Mouse (Mus musculus) liver, embryonic 13.5 days (tissue): ENCODE data around the gene Grrp1. TPM values are rescaled to one million over a fixed set of nuclear protein-coding genes. Genes with fewer than 3 reads are reported as not detected.
"Not testable (repeated sequence)": the region's sequence is repeated elsewhere in the genome, so short reads cannot be mapped to it uniquely, and the experiment has no call there.

Source experiments
- ATAC-seq: fragments of 200-750 bp; cut with Nextera tagmentation; 2 replicates; pipeline ENCODE4 v1.8.0; 2017; ENCODE audit warnings: low read depth, mild to moderate bottlenecking, moderate number of reproducible peaks, moderate library complexity
- DNase-seq: peaks from one replicate; pipeline ENCODE4 v3.0.0; 2022
- H3K27ac ChIP-seq: fragments of 300-500 bp; sonication (generic); 2 replicates; pipeline ENCODE4 v1.5.1; 2015; ENCODE audit warnings: moderate library complexity, mild to moderate bottlenecking, inconsistent platforms
- H3K27me3 ChIP-seq: fragments of 300-500 bp; sonication (generic); 2 replicates; pipeline ENCODE4 v1.6.1; 2015; ENCODE audit warnings: mild to moderate bottlenecking, inconsistent platforms
- H3K36me3 ChIP-seq: fragments of 300-500 bp; sonication (generic); 2 replicates; pipeline ENCODE4 v1.6.1; 2015; ENCODE audit warnings: mild to moderate bottlenecking, inconsistent platforms
- H3K4me1 ChIP-seq: fragments of 300-500 bp; sonication (generic); replicated peaks from 2 replicates; pipeline ENCODE4 v1.6.1; 2015; ENCODE audit warnings: inconsistent platforms
- H3K4me2 ChIP-seq: fragments of 300-500 bp; sonication (generic); 2 replicates; pipeline ENCODE4 v1.6.1; 2015; ENCODE audit warnings: inconsistent platforms, mild to moderate bottlenecking, moderate library complexity
- H3K4me3 ChIP-seq: fragments of 300-500 bp; sonication (generic); replicated peaks from 2 replicates; pipeline ENCODE4 v1.5.1; 2015; ENCODE audit warnings: mild to moderate bottlenecking, inconsistent platforms
- H3K9ac ChIP-seq: fragments of 300-500 bp; sonication (generic); 2 replicates; pipeline ENCODE4 v1.6.1; 2015; ENCODE audit warnings: mild to moderate bottlenecking, inconsistent platforms
- H3K9me3 ChIP-seq: fragments of 300-500 bp; sonication (generic); replicated peaks from 2 replicates; pipeline ENCODE4 v1.6.1; 2016; ENCODE audit warnings: inconsistent platforms
- WGBS: fragments of 180-500 bp; shearing (Covaris S2); methylation state at CpG from one replicate; pipeline ENCODE4 v1.1.7; 2015; ENCODE audit not compliant: insufficient replicate concordance; 5-methylcytosine and 5-hydroxymethylcytosine counted together
- polyA plus RNA-seq: library from polyadenylated mRNA; unstranded; fragments of >200 nt; fragmentation: Nextera tagmentation; extraction: Ambion mirVana; gene quantifications from 2 replicates; pipeline ENCODE4 v1.2.1, GENCODE M21; 2015

Grrp1 gene
- polyA plus RNA-seq = 0.61 and 0.83 TPM in 2 replicates

DNA sequence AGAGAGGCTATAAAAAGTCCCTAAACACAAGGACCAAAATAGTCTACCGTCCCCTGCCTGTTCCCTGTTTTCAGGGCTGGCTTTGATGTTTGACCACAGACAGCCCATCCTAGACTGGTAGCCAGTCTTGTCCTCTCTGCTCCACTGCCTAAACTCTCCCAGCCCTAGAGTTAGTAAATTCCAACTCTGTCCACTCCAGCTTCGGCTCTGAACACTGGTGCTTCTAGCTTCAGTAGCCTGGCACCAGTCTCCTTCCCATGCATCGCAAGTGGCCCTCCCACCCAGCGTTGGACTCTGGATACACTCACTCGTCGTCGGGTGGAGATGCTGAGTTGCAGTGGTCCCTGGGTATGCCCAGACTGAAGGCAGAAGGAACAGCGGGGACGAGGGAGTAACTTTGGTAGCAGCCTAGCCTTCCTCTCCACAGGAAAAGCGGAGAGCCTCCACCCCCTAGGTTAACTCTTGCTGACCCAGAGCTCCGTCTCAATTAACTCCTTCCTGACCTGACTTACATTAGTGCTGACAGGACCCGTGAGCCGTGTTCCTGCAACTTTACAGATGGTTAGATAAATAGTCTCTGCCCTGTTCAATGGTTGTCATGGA, at the start of gene Grrp1:
TSS of gene Grrp1 (minus strand) at position 385 of the 603 bp plus-strand sequence.
- Histone ChIP-seq H3K4me2 (peak within 1 kb of the TSS; percentile 68), H3K27me3 (peaks cover 85% of the 10 kb centered on the region), H3K36me3 (no peaks in the 10 kb centered on the region), H3K9me3 (no peaks in the 10 kb centered on the region), H3K27ac (no peak within 1 kb of the TSS; the same call in 1 of the 2 replicates), H3K9ac (no peak within 1 kb of the TSS; the same call in 1 of the 2 replicates), H3K4me1 (peaks cover 83% of the 10 kb centered on the region), H3K4me3 (peak within 1 kb of the TSS; percentile 52)
- no peak for ATAC-seq
- 5% methylated on average over 13 of the region's 13 CpGs for WGBS
- DNase-seq = no peak

DNA sequence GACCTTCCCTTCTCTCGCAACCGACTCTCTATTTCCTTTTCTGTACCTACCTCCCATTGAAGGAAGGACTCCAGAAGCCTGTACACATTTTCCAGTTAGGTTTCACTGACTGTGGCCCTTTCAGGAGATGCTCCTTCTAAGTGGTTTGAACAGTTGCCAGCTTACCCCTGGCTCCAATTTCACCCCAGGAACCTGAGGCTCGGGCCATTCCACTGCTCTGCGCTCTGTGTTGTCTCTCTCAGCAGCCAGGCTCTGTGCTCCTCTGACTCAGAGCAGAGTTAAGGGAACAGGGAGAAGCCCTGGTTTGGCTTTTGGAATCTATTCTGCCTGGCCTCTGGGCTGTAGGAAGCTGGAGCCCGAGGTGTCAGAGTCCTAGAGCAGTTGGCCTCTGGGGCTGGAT, 48.2 kb upstream of the Grrp1 start:
- WGBS = 72% methylated on average over 5 of the region's 5 CpGs
- no peak overlapping the region for H3K4me2 ChIP-seq
- H3K9ac ChIP-seq = no peak overlapping the region
- no peaks in the 10 kb centered on the region for H3K9me3 ChIP-seq
- H3K36me3 ChIP-seq = no peaks in the 10 kb centered on the region
- no peak for DNase-seq
- H3K4me1 ChIP-seq = peaks cover 5% of the 10 kb centered on the region
- ATAC-seq = no peak
- H3K27me3 ChIP-seq = no peaks in the 10 kb centered on the region
- no peak overlapping the region for H3K4me3 ChIP-seq
- no peak overlapping the region for H3K27ac ChIP-seq

DNA sequence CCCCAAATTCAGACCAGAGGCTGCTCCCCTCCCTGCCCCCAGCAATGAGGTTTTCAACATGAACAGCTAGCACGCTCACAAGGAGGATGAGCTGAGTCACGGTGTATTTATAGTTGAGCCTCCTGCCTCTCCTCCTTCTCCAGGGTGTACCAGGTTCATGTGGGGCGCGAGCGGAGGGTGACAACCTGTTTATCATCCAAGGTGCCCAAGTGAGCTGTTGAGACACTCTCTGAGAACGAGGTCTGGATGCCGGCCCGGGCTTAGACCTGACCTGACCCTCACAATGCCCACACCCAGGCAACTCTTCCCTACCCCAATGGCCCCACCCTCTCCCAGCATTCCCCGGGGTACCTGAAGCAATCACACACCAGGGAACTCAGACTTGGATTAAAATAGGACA, 46.4 kb upstream of the Grrp1 start:
- H3K4me2 ChIP-seq = no peak overlapping the region
- no peak overlapping the region for H3K27ac ChIP-seq
- H3K9me3 ChIP-seq = no peaks in the 10 kb centered on the region; the same call in 1 of the 2 replicates
- ATAC-seq = no peak
- DNase-seq = no peak
- WGBS = 54% methylated on average over 9 of the region's 9 CpGs
- no peak overlapping the region for H3K9ac ChIP-seq
- H3K27me3 ChIP-seq = no peaks in the 10 kb centered on the region
- H3K4me3 ChIP-seq = no peak overlapping the region
- no peaks in the 10 kb centered on the region for H3K4me1 ChIP-seq
- H3K36me3 ChIP-seq = no peaks in the 10 kb centered on the region

DNA sequence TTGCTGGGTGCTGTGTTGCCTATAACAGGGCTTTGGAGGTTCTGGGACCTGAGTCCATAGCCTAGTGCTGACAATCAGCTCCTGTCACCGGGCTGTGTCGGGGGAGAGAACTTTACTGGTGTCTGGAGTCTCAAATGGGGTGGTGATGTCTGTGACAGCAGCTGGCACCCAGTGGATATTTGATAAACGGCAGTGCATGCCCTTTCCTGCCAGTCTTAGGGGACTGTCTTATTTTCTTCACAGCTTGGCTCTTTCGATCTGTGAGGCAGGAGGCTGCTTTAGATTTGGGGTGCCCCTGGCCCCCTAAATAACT, 45.5 kb upstream of the Grrp1 start:
- Histone ChIP-seq H3K4me3 (no peak overlapping the region), H3K4me2 (no peak overlapping the region), H3K9ac (no peak overlapping the region), H3K4me1 (no peaks in the 10 kb centered on the region), H3K27me3 (no peaks in the 10 kb centered on the region), H3K36me3 (no peaks in the 10 kb centered on the region), H3K9me3 (no peaks in the 10 kb centered on the region; the same call in 1 of the 2 replicates), H3K27ac (no peak overlapping the region)
- DNase-seq (no peak), ATAC-seq (no peak)
- WGBS = 42% methylated on average over 4 of the region's 4 CpGs

DNA sequence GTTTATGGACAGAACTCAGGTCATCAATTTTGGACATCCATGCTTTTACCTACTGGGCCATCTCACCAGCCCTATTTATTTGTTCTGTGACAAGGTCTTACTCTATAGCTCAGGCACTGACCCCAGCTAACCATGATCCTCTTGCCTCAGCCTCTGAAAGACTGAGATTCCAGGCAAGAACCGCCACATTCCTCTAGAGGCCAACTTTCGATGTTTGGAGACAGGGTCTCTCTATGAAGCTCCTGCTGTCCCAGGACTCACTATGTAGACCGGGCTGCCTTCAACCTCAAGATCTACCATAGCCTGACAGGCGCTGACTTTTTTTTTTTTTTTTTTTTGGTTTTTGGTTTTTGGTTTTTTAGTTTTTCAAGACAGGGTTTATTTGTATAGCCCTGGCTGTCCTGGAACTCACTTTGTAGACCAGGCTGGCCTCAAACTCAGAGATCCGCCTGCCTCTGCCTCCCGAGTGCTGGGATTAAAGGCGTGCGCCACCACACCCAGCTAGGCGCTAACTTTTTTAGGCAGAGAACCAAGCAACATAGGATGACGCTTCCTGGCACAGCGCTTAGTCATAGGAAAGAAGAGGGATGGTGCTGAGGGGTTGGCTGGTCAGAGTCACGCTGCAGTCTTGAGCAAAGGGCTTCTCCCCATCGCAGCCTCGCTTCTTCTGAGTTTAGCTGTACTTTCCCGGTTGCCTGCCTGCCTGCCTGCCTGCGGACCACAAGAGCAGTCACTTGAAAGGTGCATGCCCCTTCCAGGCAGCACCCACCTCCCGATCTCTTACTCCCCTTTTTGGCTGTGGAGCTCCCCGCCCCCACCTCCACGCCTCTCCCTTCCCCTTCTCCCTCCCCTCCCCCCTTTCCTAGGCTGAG, 45.0 kb upstream of the Grrp1 start:
- Histone ChIP-seq H3K4me1 (no peaks in the 10 kb centered on the region), H3K27me3 (peaks cover 3% of the 10 kb centered on the region), H3K9me3 (no peaks in the 10 kb centered on the region; the same call in 1 of the 2 replicates), H3K4me3 (no peak overlapping the region), H3K27ac (no peak overlapping the region), H3K4me2 (no peak overlapping the region), H3K9ac (no peak overlapping the region), H3K36me3 (no peaks in the 10 kb centered on the region)
- DNase-seq (no peak), ATAC-seq (no peak)
- 59% methylated on average over 19 of the region's 19 CpGs for WGBS

DNA sequence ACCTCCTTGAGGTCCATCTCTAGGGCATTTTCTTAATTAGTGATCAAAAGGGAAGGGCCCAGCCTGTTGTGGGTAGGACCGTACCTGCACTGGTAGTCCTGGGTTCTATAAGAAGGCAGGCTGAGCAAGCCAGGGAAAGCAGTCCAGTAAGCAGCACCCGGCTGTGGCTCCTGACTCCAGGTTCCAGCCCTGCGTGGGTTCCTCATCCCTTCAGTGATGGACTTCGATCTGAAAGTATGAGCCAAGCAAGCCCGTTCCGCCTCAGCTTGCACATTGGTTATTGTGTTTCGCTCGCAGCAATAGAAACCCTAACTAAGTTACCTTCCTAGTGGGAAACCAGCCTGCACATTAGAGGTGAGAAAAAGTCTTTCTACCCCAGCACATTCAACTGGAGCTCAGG, 43.5 kb upstream of the Grrp1 start:
- Histone ChIP-seq H3K9me3 (no peaks in the 10 kb centered on the region; the same call in 1 of the 2 replicates), H3K4me2 (no peak overlapping the region), H3K4me1 (no peaks in the 10 kb centered on the region), H3K9ac (no peak overlapping the region), H3K36me3 (no peaks in the 10 kb centered on the region), H3K27ac (no peak overlapping the region), H3K4me3 (no peak overlapping the region), H3K27me3 (peaks cover 18% of the 10 kb centered on the region)
- ATAC-seq = no peak
- DNase-seq = no peak
- WGBS = 83% methylated on average over 8 of the region's 8 CpGs

DNA sequence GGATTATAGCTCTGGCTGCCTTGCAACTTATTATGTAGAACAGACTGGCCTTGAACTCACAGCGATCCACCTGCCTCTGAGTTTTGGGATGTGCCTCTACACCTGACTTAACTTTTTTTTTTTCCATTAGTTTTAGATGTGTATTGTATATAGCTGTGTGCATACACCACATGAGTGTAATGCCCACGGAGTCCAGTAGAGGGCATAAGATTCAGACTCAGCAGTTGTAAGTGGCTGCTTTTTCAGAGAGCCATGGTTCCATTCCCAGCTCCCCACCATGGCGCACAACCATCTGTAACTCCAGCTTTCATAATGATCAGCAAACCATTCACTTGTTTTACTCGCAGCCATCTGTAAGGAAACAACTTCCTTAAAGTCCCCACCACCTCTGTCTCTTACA, 42.6 kb upstream of the Grrp1 start:
- H3K27ac ChIP-seq = no peak overlapping the region
- WGBS = 76% methylated on average over 4 of the region's 4 CpGs

DNA sequence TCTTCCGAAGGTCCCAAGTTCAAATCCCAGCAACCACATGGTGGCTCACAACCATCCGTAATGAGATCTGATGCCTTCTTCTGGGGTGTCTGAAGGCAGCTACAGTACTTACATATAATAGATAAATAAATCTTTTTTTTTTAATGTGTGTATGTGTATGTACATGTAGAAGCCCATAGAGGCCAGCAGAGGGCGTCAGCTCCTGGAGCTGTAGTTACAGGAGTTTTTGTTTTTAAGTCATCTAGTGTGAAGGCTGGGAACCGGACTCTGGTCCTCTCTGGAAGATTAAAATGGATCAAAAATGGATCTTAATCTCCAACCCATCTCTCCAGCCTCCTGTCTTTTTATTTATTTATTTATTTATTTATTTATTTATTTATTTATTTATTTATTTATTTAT, 42.2 kb upstream of the Grrp1 start:
- not testable (repeated sequence) for H3K27ac ChIP-seq, H3K9me3 ChIP-seq, H3K9ac ChIP-seq, ATAC-seq, H3K4me2 ChIP-seq, H3K4me1 ChIP-seq, H3K4me3 ChIP-seq, DNase-seq, H3K36me3 ChIP-seq
- H3K27me3 ChIP-seq = peaks cover 18% of the 10 kb centered on the region
- WGBS = 75% methylated on average over 4 of the region's 4 CpGs

More for the DNA sequence above, 42.6 kb upstream of the Grrp1 start:
- Histone ChIP-seq H3K9me3 (no peaks in the 10 kb centered on the region; the same call in 1 of the 2 replicates), H3K36me3 (no peaks in the 10 kb centered on the region), H3K4me1 (no peaks in the 10 kb centered on the region), H3K9ac (no peak overlapping the region), H3K4me3 (no peak overlapping the region), H3K4me2 (no peak overlapping the region), H3K27me3 (peaks cover 18% of the 10 kb centered on the region)
- no peak for DNase-seq
- no peak for ATAC-seq

DNA sequence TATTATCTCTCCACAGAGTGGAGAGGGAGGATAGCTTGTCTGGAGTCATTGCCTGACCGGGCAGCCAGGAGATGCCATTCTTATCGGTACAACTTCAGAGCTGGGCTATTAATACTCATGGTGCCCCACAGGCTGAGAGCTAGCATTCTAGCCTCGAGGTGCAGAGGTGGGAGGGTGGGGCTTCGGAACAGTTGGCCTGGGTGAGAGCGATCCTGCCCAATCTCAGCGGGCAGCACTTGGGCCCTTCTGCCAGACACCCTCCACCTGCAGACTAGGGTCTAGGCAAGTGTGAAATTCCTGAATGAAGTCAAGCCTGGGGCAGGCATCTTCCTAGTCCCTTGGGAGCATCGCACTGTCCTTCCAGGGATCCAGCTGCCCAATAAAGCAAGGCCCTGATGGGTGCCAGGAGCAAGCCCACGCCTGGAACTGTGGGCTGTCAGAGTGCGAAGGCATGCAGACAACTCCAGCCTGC, 39.8 kb upstream of the Grrp1 start:
- DNase-seq (no peak), ATAC-seq (no peak)
- Histone ChIP-seq H3K4me1 (peaks cover 9% of the 10 kb centered on the region), H3K27me3 (peaks cover 18% of the 10 kb centered on the region), H3K4me3 (no peak overlapping the region), H3K27ac (no peak overlapping the region), H3K9ac (no peak overlapping the region), H3K36me3 (no peaks in the 10 kb centered on the region), H3K9me3 (no peaks in the 10 kb centered on the region; the same call in 1 of the 2 replicates), H3K4me2 (no peak overlapping the region)
- 37% methylated on average over 9 of the region's 9 CpGs for WGBS

DNA sequence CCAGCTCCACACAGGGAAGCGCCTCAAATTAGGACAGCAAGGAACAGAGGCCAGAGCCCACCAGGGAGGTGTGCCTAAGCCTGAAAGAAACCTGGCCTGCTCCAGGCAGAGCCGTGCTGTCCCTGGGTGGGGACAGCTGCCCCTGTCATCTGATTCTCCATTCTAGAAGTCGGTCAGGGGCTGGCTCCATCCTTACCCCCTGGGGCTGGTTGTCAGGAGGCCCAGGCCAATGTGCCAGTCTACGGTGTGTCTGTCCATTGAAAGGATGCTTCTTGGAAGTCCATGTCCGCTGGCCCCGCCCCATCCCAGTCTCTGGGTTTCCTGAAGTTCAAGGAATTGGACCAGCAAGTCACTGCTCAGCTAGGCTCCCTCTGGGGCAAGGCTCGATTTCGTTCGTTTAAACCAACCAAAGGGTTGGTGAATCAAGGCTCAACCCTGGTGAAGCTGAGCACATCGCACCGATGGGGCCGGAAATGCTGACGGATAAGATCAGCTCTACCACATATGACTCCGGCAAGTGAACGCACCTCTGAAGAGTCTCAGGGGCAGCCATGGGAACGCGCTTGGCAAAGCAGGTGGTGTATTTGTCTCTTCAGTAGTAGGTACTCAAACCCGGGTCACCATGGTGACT, 39.3 kb upstream of the Grrp1 start:
- DNase-seq = no peak
- H3K27ac ChIP-seq = no peak overlapping the region
- WGBS = 57% methylated on average over 18 of the region's 18 CpGs

DNA sequence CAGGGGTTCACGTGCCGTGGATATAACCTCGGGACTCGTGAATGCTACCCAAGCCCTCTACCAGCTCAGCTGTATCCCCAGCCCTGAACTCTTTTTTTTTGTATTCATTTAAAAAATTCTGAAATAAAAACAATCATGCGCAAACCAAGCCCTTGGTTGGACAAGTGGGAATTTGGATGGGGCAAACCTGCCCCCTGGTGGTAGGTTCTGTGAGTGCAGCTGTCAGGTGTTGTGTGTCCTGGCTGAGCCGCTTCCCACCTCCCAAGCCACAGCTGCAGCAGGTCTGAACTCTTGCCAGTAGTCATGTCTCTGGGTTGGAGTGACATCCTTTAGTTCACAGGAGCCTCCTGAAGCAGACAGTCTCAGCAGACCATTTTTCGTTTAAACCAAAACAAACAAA, 38.2 kb upstream of the Grrp1 start:
- no peak for ATAC-seq
- WGBS = 22% methylated on average over 7 of the region's 7 CpGs

More for the DNA sequence above, 39.3 kb upstream of the Grrp1 start:
- Histone ChIP-seq H3K4me1 (peaks cover 14% of the 10 kb centered on the region), H3K36me3 (no peaks in the 10 kb centered on the region), H3K9me3 (no peaks in the 10 kb centered on the region; the same call in 1 of the 2 replicates), H3K4me3 (no peak overlapping the region), H3K9ac (no peak overlapping the region), H3K27me3 (peaks cover 18% of the 10 kb centered on the region), H3K4me2 (no peak overlapping the region)
- no peak for ATAC-seq

More for the DNA sequence above, 38.2 kb upstream of the Grrp1 start:
- Histone ChIP-seq H3K9me3 (no peaks in the 10 kb centered on the region; the same call in 1 of the 2 replicates), H3K36me3 (no peaks in the 10 kb centered on the region), H3K27ac (no peak overlapping the region), H3K4me3 (no peak overlapping the region), H3K9ac (no peak overlapping the region), H3K4me1 (peaks cover 18% of the 10 kb centered on the region), H3K27me3 (peaks cover 18% of the 10 kb centered on the region), H3K4me2 (no peak overlapping the region)
- DNase-seq = peak; percentile 51
